Mouse (Mus musculus) stomach, postnatal 0 days (tissue): ENCODE measurements at regions not wholly inside any gene's neighbourhood (a gene's known extent, or its start where the extent isn't known, plus 50 kb on each side); places are given as distances from the start of the nearest gene placed in this dataset.

Source experiments
- CTCF ChIP-seq: IDR thresholded peaks from 2 replicates; pipeline ENCODE4 v1.5.1; 2016; ENCODE audit warnings: antibody characterized with exemption, low read depth, mild to moderate bottlenecking, moderate library complexity
- EP300 ChIP-seq: optimal IDR thresholded peaks from 2 replicates; pipeline ENCODE3; 2016; ENCODE audit warnings: antibody characterized with exemption

DNA sequence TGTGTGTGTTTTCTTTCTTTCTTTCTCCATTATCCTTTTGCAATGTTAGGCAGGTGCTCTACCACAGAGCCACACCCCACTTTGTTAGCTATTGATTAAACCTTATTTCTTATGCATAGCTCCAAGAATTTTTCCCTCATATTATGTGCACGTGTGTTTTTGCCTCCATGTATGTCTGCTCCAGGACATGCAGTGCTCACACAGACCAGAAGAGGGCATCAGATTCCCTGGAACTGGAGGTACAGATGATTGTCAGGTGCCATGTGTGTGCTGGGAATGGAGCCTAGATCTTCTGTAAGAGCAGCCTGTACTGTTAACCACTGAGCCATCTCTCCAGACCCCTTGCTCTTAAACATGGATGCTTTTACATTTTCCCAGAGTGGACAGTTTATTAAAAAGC lies 166.4 kb upstream of the Tshz3 start:
- TF ChIP-seq CTCF (peak; percentile 49), EP300 (no peak)
